ENCODE assay signal across 9 mouse cellular contexts in genomic region chr17:83015656-83016055, GRCm38 (mm10).
"Had no signal": no experiment of that assay in that cellular context is flagged by ENCODE, and none has a peak within 500 bp of the region (broad histone marks: within the 10 kb centered on the region; RNA-seq: fewer than 3 reads in every experiment).

No protein-coding gene starts in this region.

- DNase-seq: layer of hippocampus, postnatal 36 days; left cerebral cortex, postnatal 4 days; liver, postnatal 0 days; right cerebral cortex, adult 18-20 months; right cerebral cortex, postnatal 14 days; right cerebral cortex, postnatal 4 days; thymus, adult 2 months; thymus, postnatal 14 days; thymus, postnatal 4 days had no signal
